Mouse (Mus musculus) gastrocnemius, postnatal 14 days (tissue): ENCODE data around the gene Erlin1. TPM values are rescaled to one million over a fixed set of nuclear protein-coding genes. Genes with fewer than 3 reads are reported as not detected.

Experiments
- DNase-seq: peaks from one replicate; pipeline ENCODE4 v3.0.0; 2021; ENCODE audit warnings: mixed read lengths
- intact Hi-C: fragments of 180-260 bp; cut with DNase I; formaldehyde crosslinking; loops from one replicate; pipeline ENCODE4 v1.15.1; 2025; ENCODE audit warnings: low total_unique reads
- long read RNA-seq, 2 experiments: library from polyadenylated mRNA; stranded (forward); transcript quantifications; one replicate each; pipeline ENCODE4 v2.0.0; 2021
- total RNA-seq, 2 experiments: library from RNA; stranded (reverse); gene quantifications; 2 replicates each; pipeline ENCODE4 v1.2.3; 2021

The Erlin1 gene
- total RNA-seq = 1 to 10 TPM; 4.7 to 5.5 TPM
- long read RNA-seq, experiment 1, partial matches to known transcripts = 0 of 3 reads
- long read RNA-seq, experiment 1, other reads (novel, unspliced or antisense) = 1 of 3 reads
- long read RNA-seq, experiment 2, partial matches to known transcripts = 0 of 3 reads
- long read RNA-seq, experiment 2, other reads (novel, unspliced or antisense) = 0 of 3 reads

GRCm38 (mm10) chr19:44069121-44069913 lies at the start of gene Erlin1:
Gene Erlin1, minus strand, starts transcription at chr19:44069785.
- intact Hi-C loops = no loop called here

GRCm38 (mm10) chr19:44117793-44118192 lies 48.2 kb upstream of the Erlin1 start:
- intact Hi-C loops = no loop called here

More at GRCm38 (mm10) chr19:44069121-44069913, at the start of gene Erlin1:
- peak; percentile 91 for DNase-seq

DNA sequence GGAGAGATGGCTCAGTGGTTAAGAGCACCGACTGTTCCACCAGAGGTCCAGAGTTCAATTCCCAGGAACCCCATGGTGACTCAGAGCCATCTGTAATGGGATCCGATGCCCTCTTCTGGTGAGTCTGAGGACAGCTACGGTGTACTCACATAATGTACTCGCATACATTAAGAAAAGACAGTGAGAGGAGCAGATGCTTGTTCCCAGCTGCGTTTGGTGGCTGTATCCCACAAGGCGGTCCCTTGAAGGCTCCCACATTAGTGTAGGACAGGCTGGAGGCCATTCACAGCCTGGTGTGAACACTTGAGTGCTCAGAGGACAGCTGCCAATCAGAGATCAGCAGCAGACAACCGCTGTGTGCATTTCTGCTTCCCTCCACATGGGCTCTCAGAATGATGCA lies 42.1 kb upstream of the Erlin1 start:
- DNase-seq = no peak
- intact Hi-C loops = no loop called here

More at GRCm38 (mm10) chr19:44117793-44118192, 48.2 kb upstream of the Erlin1 start:
- DNase-seq = no peak

GRCm38 (mm10) chr19:44110356-44110755 lies 40.8 kb upstream of the Erlin1 start:
- intact Hi-C loops = no loop called here
- no peak for DNase-seq

- intact Hi-C loops = no loop called here
- DNase-seq = no peak
These were observed 39.4 kb upstream of the Erlin1 start for GRCm38 (mm10) chr19:44108996-44109395.

DNA sequence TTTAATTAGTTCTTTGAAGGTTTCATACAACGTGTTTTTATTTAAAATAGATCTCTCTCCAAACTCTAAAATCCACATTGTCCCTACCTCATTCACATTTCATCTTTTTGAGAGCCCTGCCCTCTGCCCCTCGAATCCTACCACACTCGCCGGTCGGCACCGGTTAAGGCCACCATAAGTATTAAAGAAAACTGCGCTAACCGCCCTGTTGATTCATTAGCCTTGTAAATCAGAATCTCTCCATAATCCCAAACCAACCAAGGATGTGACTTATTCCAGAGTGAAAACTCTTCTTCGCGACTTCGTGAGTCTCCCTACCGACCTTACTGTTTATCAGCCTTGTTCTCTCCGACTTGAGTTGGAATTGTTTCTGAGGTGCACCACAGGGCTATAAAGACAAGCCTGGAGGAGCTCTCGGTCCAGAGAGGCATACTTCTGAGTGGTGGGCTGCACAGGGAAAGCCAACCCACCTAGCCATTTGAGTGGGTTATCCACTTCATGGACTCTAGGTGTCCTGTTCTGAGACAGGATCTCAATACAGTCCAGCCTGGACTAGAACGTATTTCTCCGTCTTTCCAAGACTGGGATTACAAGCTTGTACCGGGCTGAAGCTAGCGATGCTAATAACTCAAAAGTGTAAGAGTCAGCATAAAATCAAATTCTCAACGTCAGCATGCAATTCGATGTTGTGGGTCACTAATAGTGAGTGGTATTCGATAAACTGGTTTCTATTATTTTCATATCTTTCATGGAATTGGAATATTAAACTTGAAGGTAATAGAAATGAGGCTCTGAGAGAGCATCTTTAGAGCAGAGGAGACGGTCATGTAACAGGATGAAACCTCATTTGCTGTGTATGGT lies 38.3 kb upstream of the Erlin1 start:
- intact Hi-C loops = no loop called here
- no peak for DNase-seq

- intact Hi-C loops = no loop called here
- peak; percentile 97 for DNase-seq
These were observed 37.5 kb upstream of the Erlin1 start, which contains the start of gene Chuk for GRCm38 (mm10) chr19:44106831-44107660. Gene Chuk, minus strand, starts transcription at chr19:44107480.

DNA sequence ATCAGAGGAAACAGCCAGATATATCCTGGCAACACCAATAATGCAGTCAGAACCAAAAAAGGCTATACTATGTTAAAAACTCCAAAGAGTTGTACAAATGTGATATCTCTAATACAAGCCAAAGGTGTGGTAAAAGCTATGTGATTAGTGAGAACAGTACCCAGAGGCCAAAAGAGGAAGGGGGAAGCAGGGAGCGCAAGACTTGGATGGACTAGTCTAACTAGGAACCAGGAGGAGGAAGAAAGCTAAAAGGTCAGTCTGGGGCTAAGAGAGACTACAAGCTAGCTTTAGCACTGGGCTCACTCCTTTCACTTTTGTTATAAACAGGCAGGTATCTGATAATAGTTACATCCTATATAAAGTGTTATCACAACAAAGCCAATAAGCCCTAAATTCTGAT lies 34.8 kb upstream of the Erlin1 start:
- intact Hi-C loops = no loop called here
- no peak for DNase-seq

DNA sequence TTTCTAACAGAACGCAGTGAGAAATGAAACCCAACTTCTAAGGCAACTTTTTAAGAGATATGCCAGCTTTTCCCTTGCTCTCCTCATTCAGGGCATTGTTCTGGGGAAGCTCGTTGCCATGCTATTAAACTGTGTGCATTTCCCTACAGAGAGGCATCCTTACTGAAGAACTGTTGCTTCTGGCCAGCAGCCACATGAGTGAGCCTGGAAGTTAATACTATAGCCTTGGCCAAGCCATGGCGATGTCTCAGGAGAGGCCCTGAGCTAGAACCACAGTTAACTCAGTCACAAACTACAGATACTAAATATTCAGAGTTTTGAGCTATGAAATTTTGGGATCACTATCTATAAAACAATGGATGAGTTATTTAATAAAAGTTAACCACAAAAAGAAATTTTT lies 33.4 kb upstream of the Erlin1 start:
- intact Hi-C loops = no loop called here
- DNase-seq = no peak

GRCm38 (mm10) chr19:44100840-44101239 lies 31.3 kb upstream of the Erlin1 start:
- no peak for DNase-seq
- intact Hi-C loops = no loop called here

GRCm38 (mm10) chr19:44086278-44086677 lies 16.7 kb upstream of the Erlin1 start:
- intact Hi-C loops = no loop called here
- DNase-seq = no peak

GRCm38 (mm10) chr19:44080920-44081319 lies 11.3 kb upstream of the Erlin1 start:
- DNase-seq = no peak
- intact Hi-C loops = no loop called here

GRCm38 (mm10) chr19:44080023-44080422 lies 10.4 kb upstream of the Erlin1 start:
- no peak for DNase-seq
- intact Hi-C loops = no loop called here

GRCm38 (mm10) chr19:44077024-44077423 lies 7.4 kb upstream of the Erlin1 start:
- intact Hi-C loops = no loop called here
- DNase-seq = no peak

DNA sequence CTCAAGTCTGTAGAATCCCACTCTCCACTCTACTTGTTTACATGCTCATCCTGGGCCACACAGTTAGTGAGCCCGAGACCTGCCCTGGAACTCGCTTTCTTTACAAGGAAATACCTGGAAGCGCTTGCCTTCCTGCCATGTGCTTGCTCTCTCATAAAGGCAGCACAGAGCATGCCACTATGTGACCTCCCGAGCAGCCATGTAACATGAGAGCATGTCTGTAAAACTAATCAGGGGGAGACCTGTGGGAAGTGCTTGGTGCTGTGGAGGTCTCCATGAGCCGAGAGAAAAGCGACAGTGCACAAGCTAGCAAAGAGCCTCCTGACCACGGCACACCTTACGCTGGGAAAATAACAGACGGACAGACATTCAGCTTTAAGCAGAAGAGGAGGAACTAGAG lies 6.9 kb upstream of the Erlin1 start:
- intact Hi-C loops = no loop called here
- no peak for DNase-seq

- intact Hi-C loops = no loop called here
These were observed 5.4 kb upstream of the Erlin1 start for GRCm38 (mm10) chr19:44074986-44075385.

GRCm38 (mm10) chr19:44071166-44071565 lies 1.6 kb upstream of the Erlin1 start:
- no peak for DNase-seq
- intact Hi-C loops = no loop called here

More at GRCm38 (mm10) chr19:44074986-44075385, 5.4 kb upstream of the Erlin1 start:
- DNase-seq = no peak

- intact Hi-C loops = no loop called here
- DNase-seq = no peak
These were observed 288 bp upstream of the Erlin1 start for GRCm38 (mm10) chr19:44069914-44070232.

DNA sequence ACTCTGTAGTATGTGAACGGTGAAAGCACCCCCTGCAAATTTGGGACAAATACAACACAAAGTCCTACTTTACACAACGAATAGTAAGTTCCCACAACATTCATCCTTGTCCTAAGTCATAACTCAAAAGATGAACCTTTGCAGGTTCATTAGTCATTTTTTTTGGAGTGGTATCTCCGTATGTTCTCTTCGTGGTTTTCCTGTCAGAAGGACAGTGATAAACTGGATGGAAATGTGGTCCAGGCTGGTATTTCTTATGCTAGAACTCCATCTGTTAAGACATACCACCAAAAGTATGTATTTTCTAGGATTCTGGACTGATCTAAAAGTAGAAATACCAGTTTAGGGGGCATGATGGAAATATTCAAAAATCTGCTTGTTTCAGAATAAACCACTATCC lies 1.4 kb downstream of the Erlin1 start:
- intact Hi-C loops = no loop called here

More for the DNA sequence above, 1.4 kb downstream of the Erlin1 start:
- DNase-seq = no peak
